ENCODE assay signal across 27 mouse cellular contexts in the genomic region with DNA sequence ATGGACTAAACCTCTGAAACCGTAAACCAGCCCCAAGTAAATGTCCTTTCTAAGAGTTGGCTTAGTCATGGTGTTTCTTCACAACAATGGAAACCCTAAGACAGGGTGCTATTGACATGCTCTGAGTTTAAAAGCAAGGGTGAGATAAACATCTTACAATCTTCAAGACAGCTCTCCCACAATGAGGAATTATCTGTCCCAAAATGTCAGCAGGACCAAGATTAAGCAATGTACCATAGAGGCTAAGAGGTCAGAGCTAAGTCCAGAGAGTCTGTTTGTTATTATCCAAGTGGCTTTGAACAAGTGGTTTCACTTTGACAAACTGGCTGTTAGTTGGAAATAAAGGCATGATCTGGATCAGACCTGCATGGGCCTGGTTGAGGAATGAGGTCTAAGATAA. TPM values are rescaled to one million over a fixed set of nuclear protein-coding genes. Genes with fewer than 3 reads are reported as not detected.
DNase-seq lines count a peak whose midpoint lies in the region; ATAC-seq lines count a peak whose summit lies in the region.
"Had no signal": no experiment of that assay in that cellular context is flagged by ENCODE, and none has a peak within 500 bp of the region (broad histone marks: within the 10 kb centered on the region; RNA-seq: fewer than 3 reads in every experiment).

No protein-coding gene starts in this region.

- H3K36me3 ChIP-seq in lung, embryonic 15.5 days: no peaks in the 10 kb centered on the region
- no peaks in the 10 kb centered on the region for H3K36me3 ChIP-seq in liver, embryonic 15.5 days (replicated peaks)
- H3K36me3 ChIP-seq: embryonic facial prominence, embryonic 10.5 days; forebrain, embryonic 10.5 days; heart, embryonic 13.5 days; limb, embryonic 15.5 days; midbrain, embryonic 13.5 days had no signal

- H3K4me3 ChIP-seq in lung, embryonic 15.5 days: no peak overlapping the region
- H3K4me3 ChIP-seq in liver, embryonic 15.5 days (replicated peaks): no peak overlapping the region
- H3K4me3 ChIP-seq: embryonic facial prominence, embryonic 10.5 days; forebrain, embryonic 10.5 days; heart, adult 2 months; heart, embryonic 13.5 days; limb, embryonic 15.5 days; megakaryocyte, embryonic 14.5 days; midbrain, embryonic 13.5 days had no signal

- H3K9me3 ChIP-seq in lung, embryonic 15.5 days: no peaks in the 10 kb centered on the region
- H3K9me3 ChIP-seq in liver, embryonic 15.5 days (replicated peaks): no peaks in the 10 kb centered on the region
- H3K9me3 ChIP-seq: embryonic facial prominence, embryonic 10.5 days; forebrain, embryonic 10.5 days; heart, embryonic 13.5 days; limb, embryonic 15.5 days; megakaryocyte, embryonic 14.5 days; midbrain, embryonic 13.5 days had no signal

- no peak overlapping the region for H3K4me2 ChIP-seq in lung, embryonic 15.5 days
- H3K4me2 ChIP-seq in liver, embryonic 15.5 days: no peak overlapping the region
- H3K4me2 ChIP-seq: heart, embryonic 13.5 days; limb, embryonic 15.5 days; midbrain, embryonic 13.5 days had no signal

- peak; percentile 73 for ATAC-seq in lung, embryonic 15.5 days (ENCODE audit: borderline replicate concordance, extremely low read depth, low FRiP score, low TSS enrichment)
- peak; percentile 41 for ATAC-seq in liver, embryonic 15.5 days (ENCODE audit: insufficient read depth)
- ATAC-seq: forebrain, postnatal 0 days; hindbrain, postnatal 0 days; intestine, embryonic 16.5 days; midbrain, embryonic 13.5 days had no signal

- H3K9ac ChIP-seq in lung, embryonic 15.5 days: no peak overlapping the region
- no peak overlapping the region for H3K9ac ChIP-seq in liver, embryonic 15.5 days
- H3K9ac ChIP-seq: forebrain, postnatal 0 days; heart, embryonic 13.5 days; limb, embryonic 15.5 days; midbrain, embryonic 13.5 days had no signal

- no peaks in the 10 kb centered on the region for H3K27me3 ChIP-seq in lung, embryonic 15.5 days
- H3K27me3 ChIP-seq in liver, embryonic 15.5 days: no peaks in the 10 kb centered on the region
- H3K27me3 ChIP-seq: heart, embryonic 13.5 days; limb, embryonic 15.5 days; midbrain, embryonic 13.5 days had no signal

- 33% methylated on average over 1 of the region's 1 CpGs for WGBS in lung, embryonic 15.5 days
- 79% methylated on average over 1 of the region's 1 CpGs for WGBS in liver, embryonic 15.5 days (ENCODE audit: insufficient replicate concordance)

- 0 out of 2 replicates have a peak, but pooled peaks cover 23% of the 10 kb centered on the region for H3K4me1 ChIP-seq in lung, embryonic 15.5 days
- no peaks in the 10 kb centered on the region for H3K4me1 ChIP-seq in liver, embryonic 15.5 days (replicated peaks)
- H3K4me1 ChIP-seq: embryonic facial prominence, embryonic 10.5 days; forebrain, embryonic 10.5 days; heart, embryonic 13.5 days; megakaryocyte, embryonic 14.5 days; midbrain, embryonic 13.5 days had no signal

- no peak for DNase-seq in lung, postnatal 14 days
- DNase-seq in adipocyte (ENCODE audit: low spot score): peak; percentile 76
- DNase-seq in spleen, postnatal 4 days (ENCODE audit: low spot score in 2 of 2): no peak
- DNase-seq in layer of hippocampus, postnatal 25 days (ENCODE audit: extremely low spot score in 1 of 2, low spot score in 1 of 2): no peak
- DNase-seq in frontal cortex, postnatal 36 days (ENCODE audit: low spot score in 2 of 2): no peak
- DNase-seq: adrenal gland, postnatal 25 days; cerebellum, adult 11 months; cerebellum, postnatal 10 days; forebrain, postnatal 0 days; gastrocnemius, postnatal 25 days; heart, adult 2 months; heart, postnatal 14 days; kidney, postnatal 4 days; layer of hippocampus, adult 9-11 months; left cerebral cortex, postnatal 4 days had no signal

- H3K27ac ChIP-seq in lung, embryonic 15.5 days: peak overlapping the region; percentile 82
- H3K27ac ChIP-seq in liver, embryonic 15.5 days (replicated peaks): 0 out of 2 replicates have a peak overlapping the region, but pooled peaks have one; percentile 25
- H3K27ac ChIP-seq: embryonic facial prominence, embryonic 10.5 days; forebrain, embryonic 10.5 days; heart, adult 2 months; heart, embryonic 13.5 days; hindbrain, postnatal 0 days; midbrain, embryonic 13.5 days had no signal

RNA-seq across cellular contexts. Expression of gene Gpr88, which starts 10.7 kb away (rescaled TPM):
- 1.3 and 1.4 TPM in 2 replicates for polyA plus RNA-seq in lung, embryonic 15.5 days (2015; fragmentation: Nextera tagmentation; extraction: Ambion mirVana)
- polyA plus RNA-seq in liver, embryonic 15.5 days (2015; fragmentation: Nextera tagmentation; extraction: Ambion mirVana): 0.17 and 0.18 TPM in 2 replicates
- total RNA-seq in layer of hippocampus, postnatal 25 days (2021): 1 to 10 TPM; 1.7 to 3.6 TPM
- total RNA-seq: gastrocnemius, postnatal 25 days; monocyte, adult 5-6 weeks; neutrophil, adult 5-6 weeks had no signal
- polyA plus RNA-seq: forebrain, embryonic 10.5 days had no signal
